Mouse (Mus musculus): ENCODE measurements around the gene Gm37240.
"Not testable (repeated sequence)": the region's sequence is repeated elsewhere in the genome, so short reads cannot be mapped to it uniquely, and the experiment has no call there.

The Gm37240 gene

GRCm38 (mm10) chr3:85582726-85583125 is 304.6 kb downstream of the Gm37240 start:
- DNase-seq (ENCODE audit: low read depth, low spot score) = no peak

- peak; percentile 99 for DNase-seq (ENCODE audit: low read depth, low spot score)
Measured at GRCm38 (mm10) chr3:85573864-85574830, 313.2 kb downstream of the Gm37240 start, which contains the start of gene Gatb. TSS of gene Gatb (plus strand) at chr3:85574119.

GRCm38 (mm10) chr3:85573216-85573863 is 314.0 kb downstream of the Gm37240 start:
- no peak for DNase-seq (ENCODE audit: low read depth, low spot score)

GRCm38 (mm10) chr3:85572502-85572901 is 314.8 kb downstream of the Gm37240 start:
- DNase-seq (ENCODE audit: low read depth, low spot score) = not testable (repeated sequence)

- DNase-seq (ENCODE audit: low read depth, low spot score) = peak; percentile 65
Measured at GRCm38 (mm10) chr3:85571276-85571675, 316.0 kb downstream of the Gm37240 start.

GRCm38 (mm10) chr3:85564603-85565002 is 322.7 kb downstream of the Gm37240 start:
- DNase-seq (ENCODE audit: low read depth, low spot score) = no peak

- DNase-seq (ENCODE audit: low read depth, low spot score) = no peak
Measured at GRCm38 (mm10) chr3:85553731-85554277, 333.5 kb downstream of the Gm37240 start.

GRCm38 (mm10) chr3:85551352-85551751 is 336.0 kb downstream of the Gm37240 start:
- DNase-seq (ENCODE audit: low read depth, low spot score) = no peak

- DNase-seq (ENCODE audit: low read depth, low spot score) = no peak
Measured at GRCm38 (mm10) chr3:85550312-85550711, 337.0 kb downstream of the Gm37240 start.

- no peak for DNase-seq (ENCODE audit: low read depth, low spot score)
Measured at GRCm38 (mm10) chr3:85543652-85544051, 343.7 kb downstream of the Gm37240 start.

- no peak for DNase-seq (ENCODE audit: low read depth, low spot score)
Measured at GRCm38 (mm10) chr3:85542765-85543164, 344.6 kb downstream of the Gm37240 start.

GRCm38 (mm10) chr3:85535621-85536520 is 351.4 kb downstream of the Gm37240 start:
- DNase-seq (ENCODE audit: low read depth, low spot score) = no peak

GRCm38 (mm10) chr3:85535042-85535441 is 352.3 kb downstream of the Gm37240 start:
- DNase-seq (ENCODE audit: low read depth, low spot score) = no peak

- no peak for DNase-seq (ENCODE audit: low read depth, low spot score)
Measured at GRCm38 (mm10) chr3:85532376-85532775, 354.9 kb downstream of the Gm37240 start.

- no peak for DNase-seq (ENCODE audit: low read depth, low spot score)
Measured at GRCm38 (mm10) chr3:85530601-85531161, 356.6 kb downstream of the Gm37240 start.

GRCm38 (mm10) chr3:85521311-85521907 is 365.9 kb downstream of the Gm37240 start:
- no peak for DNase-seq (ENCODE audit: low read depth, low spot score)

- no peak for DNase-seq (ENCODE audit: low read depth, low spot score)
Measured at GRCm38 (mm10) chr3:85518668-85519067, 368.6 kb downstream of the Gm37240 start.

- DNase-seq (ENCODE audit: low read depth, low spot score) = no peak
Measured at GRCm38 (mm10) chr3:85518072-85518471, 369.2 kb downstream of the Gm37240 start.

- DNase-seq (ENCODE audit: low read depth, low spot score) = no peak
Measured at GRCm38 (mm10) chr3:85516739-85517396, 370.4 kb downstream of the Gm37240 start.

GRCm38 (mm10) chr3:85514700-85515099 is 372.6 kb downstream of the Gm37240 start:
- no peak for DNase-seq (ENCODE audit: low read depth, low spot score)

All from retina, adult 2 months (tissue).